Mouse (Mus musculus) liver, embryonic 16.5 days (tissue): ENCODE results near the gene 1810062G17Rik. TPM values are rescaled to one million over a fixed set of nuclear protein-coding genes. Genes with fewer than 3 reads are reported as not detected.

Experiments used
- ATAC-seq: fragments of 200-750 bp; cut with Nextera tagmentation; 2 replicates; pipeline ENCODE4 v1.8.0; 2017; ENCODE audit warnings: low read depth, mild to moderate bottlenecking, moderate number of reproducible peaks, moderate library complexity
- H3K27ac ChIP-seq: fragments of 300-500 bp; sonication (generic); 2 replicates; pipeline ENCODE4 v1.5.1; 2014; ENCODE audit warnings: mild to moderate bottlenecking, low read length
- H3K27me3 ChIP-seq: fragments of 300-500 bp; sonication (generic); 2 replicates; pipeline ENCODE4 v1.6.1; 2014; ENCODE audit warnings: low read depth, low read length, mixed read lengths; ENCODE audit not compliant: control insufficient read depth, insufficient read depth
- H3K36me3 ChIP-seq: fragments of 300-500 bp; sonication (generic); 2 replicates; pipeline ENCODE4 v1.6.1; 2014; ENCODE audit warnings: mild to moderate bottlenecking; ENCODE audit not compliant: control insufficient read depth, insufficient read depth
- H3K4me1 ChIP-seq: fragments of 300-500 bp; sonication (generic); 2 replicates; pipeline ENCODE4 v1.6.1; 2014; ENCODE audit warnings: low read depth, low read length, mixed read lengths; ENCODE audit not compliant: control insufficient read depth
- H3K4me2 ChIP-seq: fragments of 300-500 bp; sonication (generic); 2 replicates; pipeline ENCODE4 v1.6.1; 2014; ENCODE audit warnings: low read depth, low read length, mixed read lengths
- H3K4me3 ChIP-seq: fragments of 300-500 bp; sonication (generic); 2 replicates; pipeline ENCODE4 v1.5.1; 2014; ENCODE audit warnings: low read depth, mild to moderate bottlenecking, low read length
- H3K9ac ChIP-seq: fragments of 300-500 bp; sonication (generic); 2 replicates; pipeline ENCODE4 v1.6.1; 2014; ENCODE audit warnings: low read depth, low read length
- H3K9me3 ChIP-seq: fragments of 300-500 bp; sonication (generic); replicated peaks from 2 replicates; pipeline ENCODE4 v1.6.1; 2016; ENCODE audit warnings: low read length; ENCODE audit not compliant: control insufficient read depth
- WGBS: fragments of 180-500 bp; shearing (Covaris S2); extraction: QIAGEN DNeasy Blood & Tissue Kit; methylation state at CpG from one replicate; pipeline ENCODE4 v1.1.7; 2014; ENCODE audit not compliant: insufficient replicate concordance; 5-methylcytosine and 5-hydroxymethylcytosine counted together
- polyA plus RNA-seq: library from polyadenylated mRNA; unstranded; fragments of >200 nt; fragmentation: Nextera tagmentation; extraction: Ambion mirVana; gene quantifications from 2 replicates; pipeline ENCODE4 v1.2.1, GENCODE M21; 2015

1810062G17Rik gene
- polyA plus RNA-seq, result 0.96 and 1.1 TPM in 2 replicates

GRCm38 (mm10) chr3:36475532-36476087 is at the start of gene 1810062G17Rik, which contains the start of gene Anxa5:
Gene 1810062G17Rik (plus strand): TSS chr3:36475937.
Gene Anxa5 (minus strand): TSS chr3:36475894.
- no peaks in the 10 kb centered on the region for H3K36me3 ChIP-seq
- ATAC-seq, result peak; percentile 96
- no peaks in the 10 kb centered on the region for H3K27me3 ChIP-seq
- peak within 1 kb of the TSS; percentile 62 for H3K27ac ChIP-seq
- peaks cover 13% of the 10 kb centered on the region for H3K4me1 ChIP-seq
- H3K4me2 ChIP-seq, result peak within 1 kb of the TSS; percentile 74
- no peaks in the 10 kb centered on the region for H3K9me3 ChIP-seq
- peak within 1 kb of the TSS; percentile 68 for H3K4me3 ChIP-seq
- WGBS, result under 1% methylated on average over 32 of the region's 32 CpGs
- peak within 1 kb of the TSS; percentile 64 for H3K9ac ChIP-seq

DNA sequence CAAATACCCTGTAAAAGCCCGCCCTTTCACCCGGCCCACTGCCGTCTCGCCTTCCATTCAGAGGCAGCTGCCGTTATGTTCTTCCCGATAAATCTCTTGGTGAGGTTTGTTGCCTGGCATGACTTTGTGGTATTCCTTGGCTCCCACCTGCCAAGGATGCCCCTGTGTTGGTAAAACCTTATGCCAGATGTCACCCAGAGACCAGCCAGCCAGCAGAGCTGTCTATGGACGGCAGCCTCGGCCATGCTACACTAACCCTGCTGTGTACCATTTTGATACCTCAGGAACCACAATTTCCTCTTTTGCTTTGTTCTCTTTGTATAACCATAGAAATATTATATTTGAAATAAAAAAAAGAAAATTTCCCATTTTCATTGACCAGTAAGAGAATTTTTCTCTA is 48.4 kb upstream of the 1810062G17Rik start:
- WGBS, result 75% methylated on average over 8 of the region's 8 CpGs
- H3K9me3 ChIP-seq, result no peaks in the 10 kb centered on the region
- no peak overlapping the region for H3K27ac ChIP-seq
- no peaks in the 10 kb centered on the region for H3K4me1 ChIP-seq
- no peak overlapping the region for H3K9ac ChIP-seq
- no peak overlapping the region for H3K4me2 ChIP-seq
- ATAC-seq, result no peak
- no peaks in the 10 kb centered on the region for H3K27me3 ChIP-seq
- no peak overlapping the region for H3K4me3 ChIP-seq
- H3K36me3 ChIP-seq, result no peaks in the 10 kb centered on the region

DNA sequence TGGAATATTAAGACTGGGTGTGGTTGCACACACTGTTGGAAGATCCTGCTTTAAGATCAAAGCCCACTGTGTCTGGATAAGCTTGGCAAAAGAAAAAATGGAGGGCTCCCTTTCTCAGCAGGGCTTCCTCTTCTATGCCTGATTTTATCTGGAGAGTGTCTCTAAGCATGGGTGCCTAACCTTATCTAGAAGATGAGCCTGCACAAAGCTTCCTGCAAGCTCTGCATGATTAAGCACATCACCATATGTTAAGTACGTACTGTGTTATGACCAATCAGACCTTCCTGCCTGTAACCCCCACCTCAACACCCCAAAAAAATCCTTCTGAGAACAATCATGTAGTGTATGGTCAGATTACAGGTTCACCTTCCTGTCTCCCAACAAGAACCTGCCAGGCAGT is 45.4 kb upstream of the 1810062G17Rik start:
- Histone ChIP-seq H3K4me2 (no peak overlapping the region), H3K9me3 (no peaks in the 10 kb centered on the region), H3K4me1 (no peaks in the 10 kb centered on the region), H3K27me3 (no peaks in the 10 kb centered on the region), H3K4me3 (no peak overlapping the region), H3K27ac (no peak overlapping the region), H3K9ac (no peak overlapping the region), H3K36me3 (no peaks in the 10 kb centered on the region)
- WGBS, result 28% methylated on average over 1 of the region's 1 CpGs
- no peak for ATAC-seq

GRCm38 (mm10) chr3:36440280-36440679 is 35.5 kb upstream of the 1810062G17Rik start:
- no peak overlapping the region for H3K27ac ChIP-seq
- no peaks in the 10 kb centered on the region for H3K4me1 ChIP-seq
- H3K9me3 ChIP-seq, result no peaks in the 10 kb centered on the region
- no peaks in the 10 kb centered on the region for H3K27me3 ChIP-seq
- no peak overlapping the region for H3K4me3 ChIP-seq
- H3K36me3 ChIP-seq, result no peaks in the 10 kb centered on the region
- WGBS, result 74% methylated on average over 4 of the region's 4 CpGs
- no peak overlapping the region for H3K9ac ChIP-seq
- no peak overlapping the region for H3K4me2 ChIP-seq
- ATAC-seq, result no peak

GRCm38 (mm10) chr3:36442426-36442825 is 33.3 kb upstream of the 1810062G17Rik start:
- ATAC-seq, result no peak
- no peaks in the 10 kb centered on the region for H3K36me3 ChIP-seq
- H3K27ac ChIP-seq, result no peak overlapping the region
- H3K4me1 ChIP-seq, result no peaks in the 10 kb centered on the region
- no peak overlapping the region for H3K4me2 ChIP-seq
- no peak overlapping the region for H3K9ac ChIP-seq
- H3K27me3 ChIP-seq, result no peaks in the 10 kb centered on the region
- WGBS, result 2% methylated on average over 2 of the region's 2 CpGs
- no peaks in the 10 kb centered on the region for H3K9me3 ChIP-seq
- no peak overlapping the region for H3K4me3 ChIP-seq

DNA sequence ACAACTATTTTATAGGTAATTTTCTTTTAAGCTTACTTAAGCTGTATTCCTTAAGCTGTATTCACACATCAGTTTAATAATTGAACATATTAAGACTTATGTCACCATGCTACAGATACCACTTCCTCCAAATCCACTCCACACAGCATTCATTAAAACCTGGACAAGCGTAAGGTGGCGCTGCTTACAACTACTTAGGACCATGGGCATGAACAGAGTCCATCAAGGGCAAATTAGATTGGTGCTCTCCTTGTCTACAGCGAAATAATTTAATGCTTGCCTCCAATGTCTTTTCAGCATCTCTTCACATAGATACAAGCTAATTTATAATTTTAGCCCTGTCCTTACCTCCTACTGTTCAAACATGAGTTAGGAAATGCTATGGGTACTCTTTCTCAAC is 29.7 kb upstream of the 1810062G17Rik start:
- Histone ChIP-seq H3K27ac (no peak overlapping the region), H3K9me3 (no peaks in the 10 kb centered on the region), H3K27me3 (no peaks in the 10 kb centered on the region), H3K4me3 (no peak overlapping the region), H3K9ac (no peak overlapping the region), H3K36me3 (no peaks in the 10 kb centered on the region), H3K4me2 (no peak overlapping the region), H3K4me1 (no peaks in the 10 kb centered on the region)
- ATAC-seq, result no peak
- 69% methylated on average over 3 of the region's 3 CpGs for WGBS

GRCm38 (mm10) chr3:36446506-36446905 is 29.2 kb upstream of the 1810062G17Rik start:
- no peak for ATAC-seq
- 48% methylated on average over 5 of the region's 5 CpGs for WGBS
- no peak overlapping the region for H3K9ac ChIP-seq
- H3K9me3 ChIP-seq, result no peaks in the 10 kb centered on the region
- no peak overlapping the region for H3K27ac ChIP-seq
- no peak overlapping the region for H3K4me2 ChIP-seq
- no peaks in the 10 kb centered on the region for H3K27me3 ChIP-seq
- H3K4me1 ChIP-seq, result no peaks in the 10 kb centered on the region
- H3K36me3 ChIP-seq, result no peaks in the 10 kb centered on the region
- H3K4me3 ChIP-seq, result no peak overlapping the region

DNA sequence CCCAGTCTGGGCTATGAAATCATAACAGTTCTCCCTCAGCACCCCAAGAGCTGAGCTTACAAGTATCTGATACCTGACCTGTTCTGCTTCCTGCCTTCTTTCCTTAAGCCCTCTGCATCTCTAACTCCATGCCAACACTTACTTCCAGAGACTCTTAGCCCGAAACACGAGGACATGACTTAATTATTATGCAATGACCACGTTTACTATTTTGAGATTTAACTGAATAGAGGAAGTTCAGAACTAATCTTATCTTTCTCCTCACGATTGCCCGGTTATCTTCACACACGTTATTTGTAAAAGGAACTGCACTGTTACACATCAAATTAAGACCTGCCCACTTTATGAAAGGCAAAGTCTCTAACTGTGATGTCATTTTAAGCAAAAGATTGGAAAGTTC is 28.8 kb upstream of the 1810062G17Rik start:
- Histone ChIP-seq H3K27ac (no peak overlapping the region), H3K9me3 (no peaks in the 10 kb centered on the region), H3K36me3 (no peaks in the 10 kb centered on the region), H3K4me3 (no peak overlapping the region), H3K4me2 (no peak overlapping the region), H3K4me1 (no peaks in the 10 kb centered on the region), H3K27me3 (no peaks in the 10 kb centered on the region), H3K9ac (no peak overlapping the region)
- WGBS, result 11% methylated on average over 6 of the region's 6 CpGs
- ATAC-seq, result no peak

DNA sequence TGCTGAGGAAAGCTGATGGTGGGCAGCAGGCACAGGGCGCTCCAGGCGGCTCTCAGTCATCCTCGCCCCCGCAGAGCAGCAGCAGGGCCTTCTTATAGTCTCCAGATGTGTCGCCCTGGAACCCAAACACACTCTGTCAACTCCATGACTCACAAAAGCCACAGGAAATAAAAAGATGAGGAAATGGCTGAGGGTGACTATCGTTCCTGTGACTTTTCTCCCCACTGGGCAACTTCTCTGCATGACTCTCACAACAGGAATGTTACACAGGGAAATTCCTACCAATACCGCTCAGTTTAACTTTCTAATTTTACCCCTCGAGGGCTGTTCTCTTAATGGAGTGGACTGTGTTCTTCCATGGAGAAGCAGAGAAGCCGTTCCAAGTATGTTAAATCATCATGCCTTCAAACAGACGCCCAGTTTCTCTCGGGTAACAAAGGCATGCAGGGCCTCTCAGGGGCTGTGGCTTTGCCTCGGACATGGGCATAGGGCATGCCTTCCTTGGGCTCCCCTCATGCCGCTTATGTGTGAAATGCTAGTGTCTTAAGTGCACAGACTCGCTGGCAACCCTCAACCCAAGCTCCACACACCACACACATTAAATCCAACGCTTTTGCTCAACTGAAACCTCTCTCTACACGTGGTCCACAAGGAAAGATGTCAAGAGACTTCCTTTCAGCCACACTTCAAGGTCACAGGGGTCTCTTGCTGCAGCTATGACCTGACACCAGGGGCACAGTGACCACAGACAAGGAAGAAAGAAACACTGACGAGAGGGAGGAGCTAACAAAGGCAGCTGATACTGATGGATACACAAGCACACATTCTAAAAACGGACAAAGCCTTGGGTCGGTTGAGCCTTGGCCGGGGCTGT is 26.2 kb upstream of the 1810062G17Rik start:
- WGBS, result 38% methylated on average over 20 of the region's 20 CpGs
- ATAC-seq, result no peak
- H3K4me1 ChIP-seq, result no peaks in the 10 kb centered on the region

More for the DNA sequence above, 26.2 kb upstream of the 1810062G17Rik start:
- Histone ChIP-seq H3K4me3 (no peak overlapping the region), H3K9ac (no peak overlapping the region), H3K4me2 (no peak overlapping the region), H3K27me3 (no peaks in the 10 kb centered on the region), H3K9me3 (no peaks in the 10 kb centered on the region), H3K27ac (no peak overlapping the region), H3K36me3 (no peaks in the 10 kb centered on the region)
